Mouse (Mus musculus): Measurements from ENCODE around the gene Creg1. TPM values are rescaled to one million over a fixed set of nuclear protein-coding genes. Genes with fewer than 3 reads are reported as not detected.

Gene Creg1
- polyA plus RNA-seq, 1 experiment = 89.4 TPM

DNA sequence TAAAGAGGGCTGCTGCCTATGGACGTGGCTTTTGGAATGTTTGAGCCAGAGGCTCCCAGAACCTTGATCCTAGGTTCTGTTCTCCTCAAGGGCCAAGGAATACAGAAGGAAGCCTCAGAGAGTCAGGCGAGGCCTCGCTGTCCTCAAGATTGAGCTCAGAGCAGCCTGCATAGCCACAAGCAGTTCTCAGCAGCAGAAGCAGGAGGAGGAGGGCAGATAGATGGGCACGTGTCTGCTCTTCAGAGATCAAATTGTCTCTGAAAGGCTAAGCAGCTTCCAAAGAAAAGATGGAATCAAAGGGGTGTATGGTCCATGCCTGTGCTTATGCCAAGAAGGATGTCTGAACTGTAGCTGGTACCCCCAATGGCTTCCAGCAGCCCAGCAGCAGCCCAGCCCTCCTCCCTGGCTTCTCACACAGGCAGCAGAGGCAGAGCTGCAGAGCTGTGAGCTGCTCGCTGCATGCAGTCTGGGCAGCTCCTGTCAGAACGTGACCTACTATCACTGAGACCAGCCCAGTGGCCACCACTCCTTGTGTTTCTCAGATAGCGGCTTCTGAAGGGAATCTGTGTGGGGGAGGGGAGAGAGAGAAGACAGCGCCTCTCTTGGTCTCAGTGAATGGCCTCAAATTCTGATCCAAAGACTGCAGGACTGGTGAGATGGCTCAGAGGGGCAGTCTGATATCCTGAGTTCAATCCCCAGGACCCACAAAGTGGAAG, 54.8 kb downstream of the Creg1 start:
- no peaks in the 10 kb centered on the region for H3K36me3 ChIP-seq (ENCODE audit: control insufficient read depth, insufficient read depth, low read length)
- no peak for DNase-seq (ENCODE audit: low read depth in 1 of 2, low spot score in 2 of 2)
- H3K27me3 ChIP-seq (ENCODE audit: control insufficient read depth, insufficient read depth, low read length) = no peaks in the 10 kb centered on the region
- H3K4me3 ChIP-seq (ENCODE audit: extremely low read depth, insufficient read depth, insufficient read length) = no peak overlapping the region
- WGBS = 72% methylated on average over 8 of the region's 8 CpGs
- H3K27ac ChIP-seq (ENCODE audit: insufficient read depth, low read length) = no peak overlapping the region
- H3K4me1 ChIP-seq (ENCODE audit: control insufficient read depth, insufficient read depth, insufficient read length) = peaks cover 4% of the 10 kb centered on the region; the same call in 1 of the 2 replicates
- no peak for TF ChIP-seq CTCF (IDR thresholded peaks at IDR 0.05; ENCODE audit: extremely low read depth, insufficient read depth, insufficient read length, insufficient replicate concordance)
- no peak for TF ChIP-seq POLR2A (IDR thresholded peaks at IDR 0.05; ENCODE audit: low read depth, low read length)

DNA sequence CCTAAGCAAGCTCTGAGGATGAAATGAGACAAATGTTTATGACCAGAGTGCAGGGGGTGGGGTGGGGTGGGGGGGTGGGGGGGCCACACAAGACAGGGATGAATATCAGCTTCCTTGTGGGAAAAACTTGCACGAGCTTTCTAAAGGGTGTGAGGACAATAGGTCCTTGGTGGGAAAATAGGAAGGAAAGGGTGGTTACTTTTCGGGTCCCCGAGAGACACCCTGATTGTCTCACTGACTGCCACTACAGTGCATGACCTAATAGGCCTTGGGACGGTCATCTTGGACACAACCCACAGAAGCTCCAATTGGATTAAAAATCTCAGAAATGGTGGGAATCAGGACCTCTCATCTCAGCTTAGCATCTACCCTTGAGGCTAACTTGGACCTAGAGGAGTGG, 55.6 kb downstream of the Creg1 start:
- Histone ChIP-seq H3K4me1 (ENCODE audit: control insufficient read depth, insufficient read depth, insufficient read length) (peaks cover 4% of the 10 kb centered on the region; the same call in 1 of the 2 replicates), H3K27ac (ENCODE audit: insufficient read depth, low read length) (no peak overlapping the region), H3K27me3 (ENCODE audit: control insufficient read depth, insufficient read depth, low read length) (no peaks in the 10 kb centered on the region), H3K4me3 (ENCODE audit: extremely low read depth, insufficient read depth, insufficient read length) (no peak overlapping the region), H3K36me3 (ENCODE audit: control insufficient read depth, insufficient read depth, low read length) (no peaks in the 10 kb centered on the region)
- DNase-seq (ENCODE audit: low read depth in 1 of 2, low spot score in 2 of 2) = no peak
- no peak for TF ChIP-seq CTCF (IDR thresholded peaks at IDR 0.05; ENCODE audit: extremely low read depth, insufficient read depth, insufficient read length, insufficient replicate concordance)
- no peak for TF ChIP-seq POLR2A (IDR thresholded peaks at IDR 0.05; ENCODE audit: low read depth, low read length)
- 62% methylated on average over 4 of the region's 4 CpGs for WGBS

DNA sequence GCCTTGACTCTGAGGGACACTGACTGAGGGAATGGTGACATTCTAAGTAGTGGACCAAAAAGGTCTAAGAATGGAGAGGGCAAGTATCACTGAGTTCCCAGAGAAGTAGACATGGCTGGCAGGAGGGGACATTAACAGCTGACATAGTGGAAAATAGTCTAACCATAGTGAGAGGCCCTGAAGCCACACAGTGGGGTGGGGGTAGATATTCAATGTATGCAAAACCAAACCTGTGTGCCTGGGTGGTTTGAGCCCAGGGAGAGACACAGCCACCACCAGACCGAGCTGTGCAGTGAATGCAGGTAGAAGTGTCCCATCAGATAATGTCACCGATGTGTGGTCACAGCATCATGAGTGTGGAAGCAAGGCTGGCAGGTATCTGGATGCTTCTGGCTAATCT, 58.5 kb downstream of the Creg1 start:
- 68% methylated on average over 2 of the region's 2 CpGs for WGBS
- Histone ChIP-seq H3K36me3 (ENCODE audit: control insufficient read depth, insufficient read depth, low read length) (no peaks in the 10 kb centered on the region), H3K4me3 (ENCODE audit: extremely low read depth, insufficient read depth, insufficient read length) (no peak overlapping the region), H3K27me3 (ENCODE audit: control insufficient read depth, insufficient read depth, low read length) (no peaks in the 10 kb centered on the region), H3K27ac (ENCODE audit: insufficient read depth, low read length) (no peak overlapping the region), H3K4me1 (ENCODE audit: control insufficient read depth, insufficient read depth, insufficient read length) (peaks cover 4% of the 10 kb centered on the region; the same call in 1 of the 2 replicates)
- TF ChIP-seq CTCF (IDR thresholded peaks at IDR 0.05; ENCODE audit: extremely low read depth, insufficient read depth, insufficient read length, insufficient replicate concordance) (no peak), POLR2A (IDR thresholded peaks at IDR 0.05; ENCODE audit: low read depth, low read length) (no peak)
- DNase-seq (ENCODE audit: low read depth in 1 of 2, low spot score in 2 of 2) = no peak

Other genes with a start within 250 kb of the Creg1 start
- gene Mpzl1, start 129.2 kb upstream of the Creg1 start, polyA plus RNA-seq (2012; rRNA removed) = 15.3 and 15.9 TPM in 2 replicates
- gene Rcsd1, start 54.0 kb upstream of the Creg1 start, polyA plus RNA-seq (2012; rRNA removed) = 68.3 and 73.9 TPM in 2 replicates
- gene Cd247, start 24.9 kb downstream of the Creg1 start, polyA plus RNA-seq (2012; rRNA removed) = 38.9 and 49.1 TPM in 2 replicates
- 22.9 and 28.2 TPM in 2 replicates for gene Pou2f1, start 238.9 kb downstream of the Creg1 start, polyA plus RNA-seq (2012; rRNA removed)

Measured in spleen, adult 2 months (tissue).